Mouse (Mus musculus) midbrain, embryonic 11.5 days (tissue): ENCODE data around the gene Tbc1d9. TPM values are rescaled to one million over a fixed set of nuclear protein-coding genes. Genes with fewer than 3 reads are reported as not detected.

Experiments used
- ATAC-seq: fragments of 200-750 bp; cut with Nextera tagmentation; 2 replicates; pipeline ENCODE4 v1.8.0; 2017; ENCODE audit warnings: moderate TSS enrichment, moderate library complexity; ENCODE audit not compliant: low FRiP score
- DNase-seq: peaks from one replicate; pipeline ENCODE4 v3.0.0; 2015; ENCODE audit warnings: low spot score; ENCODE audit errors: missing footprints
- H3K27ac ChIP-seq: fragments of 300-500 bp; sonication (generic); 2 replicates; pipeline ENCODE4 v1.5.1; 2014; ENCODE audit warnings: low read depth, low read length
- H3K27me3 ChIP-seq: fragments of 300-500 bp; sonication (generic); 2 replicates; pipeline ENCODE4 v1.6.1; 2014; ENCODE audit warnings: mild to moderate bottlenecking, low read length, moderate library complexity, mixed read lengths; ENCODE audit not compliant: control insufficient read depth, insufficient read depth
- H3K36me3 ChIP-seq: fragments of 300-500 bp; sonication (generic); 2 replicates; pipeline ENCODE4 v1.6.1; 2014; ENCODE audit warnings: mild to moderate bottlenecking, low read length, moderate library complexity, mixed read lengths; ENCODE audit not compliant: control insufficient read depth, insufficient read depth
- H3K4me1 ChIP-seq: fragments of 300-500 bp; sonication (generic); 2 replicates; pipeline ENCODE4 v1.6.1; 2014; ENCODE audit warnings: low read length; ENCODE audit not compliant: control insufficient read depth, insufficient read depth
- H3K4me2 ChIP-seq: fragments of 300-500 bp; sonication (generic); 2 replicates; pipeline ENCODE4 v1.6.1; 2014; ENCODE audit warnings: mild to moderate bottlenecking, moderate library complexity
- H3K4me3 ChIP-seq: fragments of 300-500 bp; sonication (generic); 2 replicates; pipeline ENCODE4 v1.5.1; 2014; ENCODE audit warnings: low read depth, low read length
- H3K9ac ChIP-seq: fragments of 300-500 bp; sonication (generic); 2 replicates; pipeline ENCODE4 v1.6.1; 2014; ENCODE audit warnings: low read length
- H3K9me3 ChIP-seq: fragments of 300-500 bp; sonication (generic); 2 replicates; pipeline ENCODE4 v1.6.1; 2016; ENCODE audit warnings: low read length; ENCODE audit not compliant: control insufficient read depth
- WGBS: fragments of 180-500 bp; shearing (Covaris S2); extraction: QIAGEN DNeasy Blood & Tissue Kit; methylation state at CpG from one replicate; pipeline ENCODE4 v1.1.7; 2014; 5-methylcytosine and 5-hydroxymethylcytosine counted together
- polyA plus RNA-seq: library from polyadenylated mRNA; unstranded; fragments of >200 nt; fragmentation: Nextera tagmentation; extraction: Ambion mirVana; gene quantifications from 2 replicates; pipeline ENCODE4 v1.2.1, GENCODE M21; 2014

The Tbc1d9 gene
- polyA plus RNA-seq, 1 experiment from 2014 or later = 11.3 TPM

DNA sequence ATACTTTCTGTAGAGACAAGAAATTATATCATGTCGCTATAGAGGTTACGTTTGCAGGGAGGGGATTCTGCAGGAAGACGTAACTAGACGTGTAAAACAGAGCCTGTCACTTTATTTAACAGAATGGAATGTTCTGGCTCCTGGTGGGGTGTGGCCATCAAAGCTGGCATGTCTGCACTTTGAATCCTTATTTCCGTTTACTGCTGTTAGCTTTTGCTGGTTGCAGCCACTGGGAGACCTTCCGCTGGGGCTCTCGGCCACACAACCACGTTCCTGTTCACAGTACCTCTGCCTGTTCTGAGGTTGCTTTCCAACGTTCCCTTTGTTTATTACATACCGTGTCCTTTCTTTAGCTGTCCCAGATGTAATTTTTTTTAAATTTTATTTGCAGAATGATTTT, 107.3 kb downstream of the Tbc1d9 start:
- DNase-seq (no peak), ATAC-seq (no peak)
- Histone ChIP-seq H3K4me1 (no peaks in the 10 kb centered on the region), H3K27me3 (no peaks in the 10 kb centered on the region), H3K9ac (no peak overlapping the region), H3K36me3 (no peaks in the 10 kb centered on the region), H3K4me3 (no peak overlapping the region), H3K4me2 (no peak overlapping the region), H3K9me3 (no peaks in the 10 kb centered on the region), H3K27ac (no peak overlapping the region)
- 85% methylated on average over 10 of the region's 10 CpGs for WGBS

DNA sequence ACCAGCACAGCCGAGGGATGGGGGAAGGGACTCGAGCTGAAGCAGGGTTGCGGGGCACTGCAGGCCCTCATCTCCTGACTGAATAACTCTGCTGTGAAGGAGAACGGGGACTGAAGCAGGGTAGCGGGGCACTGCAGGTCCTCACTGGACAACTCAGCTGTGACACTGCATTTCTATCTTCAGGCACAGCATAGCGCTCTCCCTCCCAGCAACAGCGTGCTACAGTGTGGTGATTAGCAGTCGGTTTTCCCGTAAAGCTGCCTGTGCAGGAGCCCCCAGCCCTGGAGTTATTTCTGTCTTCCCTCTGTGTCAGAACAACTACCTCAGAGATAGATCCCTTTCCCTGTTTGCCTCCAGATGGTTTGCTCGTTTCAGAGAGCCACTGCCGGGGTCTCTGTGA, 109.3 kb downstream of the Tbc1d9 start:
- DNase-seq (no peak), ATAC-seq (no peak)
- H3K27me3 ChIP-seq = no peaks in the 10 kb centered on the region
- H3K9ac ChIP-seq = no peak overlapping the region
- no peak overlapping the region for H3K27ac ChIP-seq
- H3K4me2 ChIP-seq = no peak overlapping the region
- H3K9me3 ChIP-seq = no peaks in the 10 kb centered on the region
- H3K4me1 ChIP-seq = no peaks in the 10 kb centered on the region
- WGBS = 72% methylated on average over 11 of the region's 11 CpGs
- H3K4me3 ChIP-seq = no peak overlapping the region
- H3K36me3 ChIP-seq = no peaks in the 10 kb centered on the region

DNA sequence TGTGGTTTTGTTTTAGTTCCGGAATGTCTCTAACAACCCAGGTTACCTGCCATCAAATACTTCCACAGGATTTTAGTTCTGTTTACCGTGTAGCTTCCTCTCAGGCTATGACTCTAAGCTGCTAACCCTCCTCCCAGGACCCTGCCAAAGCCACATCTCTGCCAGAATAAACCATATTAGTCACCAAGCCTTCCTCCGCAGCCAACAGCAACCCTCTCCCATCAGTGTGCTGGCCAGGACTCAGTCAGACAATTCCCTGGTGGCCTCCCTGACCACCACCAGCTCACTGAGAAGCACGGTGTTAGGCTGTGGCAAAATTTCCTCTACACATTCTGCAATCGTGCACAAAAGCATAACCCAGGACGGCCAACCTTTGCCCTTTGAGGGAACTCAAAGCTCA, 113.3 kb downstream of the Tbc1d9 start:
- no peaks in the 10 kb centered on the region for H3K9me3 ChIP-seq
- H3K9ac ChIP-seq = no peak overlapping the region
- ATAC-seq (no peak), DNase-seq (peak; percentile 61)
- no peak overlapping the region for H3K4me3 ChIP-seq
- H3K27me3 ChIP-seq = no peaks in the 10 kb centered on the region
- no peaks in the 10 kb centered on the region for H3K36me3 ChIP-seq
- H3K4me2 ChIP-seq = no peak overlapping the region
- no peak overlapping the region for H3K27ac ChIP-seq
- no peaks in the 10 kb centered on the region for H3K4me1 ChIP-seq
- WGBS = 89% methylated on average over 6 of the region's 6 CpGs

DNA sequence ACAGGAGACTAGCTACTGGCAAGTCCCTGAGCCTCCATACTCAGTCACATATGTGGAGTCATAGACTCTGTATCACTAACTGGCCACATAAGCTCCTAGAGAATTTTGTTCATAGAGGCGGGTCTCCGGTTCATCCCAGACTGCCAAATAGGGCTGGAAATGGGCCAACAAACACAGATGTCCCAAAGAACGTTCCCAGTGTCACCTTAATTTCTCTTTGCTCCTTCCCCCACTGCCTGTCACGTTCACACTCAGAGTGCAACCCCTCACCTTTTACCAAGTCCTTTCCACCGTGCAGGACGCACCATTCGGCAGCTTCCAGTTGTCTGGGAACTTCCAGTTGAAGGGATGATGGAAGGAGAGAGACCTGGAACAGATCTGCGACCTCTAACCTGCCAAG, 120.2 kb downstream of the Tbc1d9 start:
- ATAC-seq (no peak), DNase-seq (peak; percentile 44)
- H3K27ac ChIP-seq = no peak overlapping the region
- H3K9me3 ChIP-seq = no peaks in the 10 kb centered on the region
- H3K9ac ChIP-seq = no peak overlapping the region
- peaks cover 5% of the 10 kb centered on the region; the same call in 1 of the 2 replicates for H3K27me3 ChIP-seq
- no peak overlapping the region for H3K4me2 ChIP-seq
- WGBS = 89% methylated on average over 8 of the region's 8 CpGs
- no peak overlapping the region for H3K4me3 ChIP-seq
- peaks cover 3% of the 10 kb centered on the region; the same call in 1 of the 2 replicates for H3K4me1 ChIP-seq
- no peaks in the 10 kb centered on the region for H3K36me3 ChIP-seq

DNA sequence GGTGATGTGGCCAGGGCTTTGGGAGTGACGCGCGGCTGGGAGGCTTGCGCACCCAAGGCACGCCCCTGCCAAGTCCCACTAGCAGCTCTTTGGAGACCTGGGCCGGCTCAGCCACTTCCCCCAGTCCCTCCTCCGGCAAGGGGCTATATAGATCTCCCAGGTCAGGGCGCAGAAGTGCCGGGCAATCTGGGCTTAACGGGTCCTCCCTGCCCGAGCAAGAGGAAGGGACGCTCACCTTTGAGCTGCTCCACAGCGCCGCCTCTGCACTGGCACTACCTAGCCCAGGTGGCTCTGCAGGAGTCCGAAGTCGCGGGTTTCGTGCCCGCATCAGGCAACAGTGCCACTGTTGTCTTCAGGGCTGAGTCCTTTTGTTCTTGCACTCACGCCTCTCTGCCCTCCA, 125.0 kb downstream of the Tbc1d9 start, which contains the start of gene Ucp1:
Gene Ucp1 (plus strand): TSS at position 177 of the 400 bp plus-strand sequence.
- ATAC-seq (0 out of 2 replicates have a peak, but pooled peaks have one; percentile 2), DNase-seq (peak; percentile 85)
- Histone ChIP-seq H3K4me2 (peak within 1 kb of the TSS; percentile 32), H3K4me1 (peaks cover 3% of the 10 kb centered on the region; the same call in 1 of the 2 replicates), H3K36me3 (no peaks in the 10 kb centered on the region), H3K9ac (no peak within 1 kb of the TSS), H3K4me3 (no peak within 1 kb of the TSS), H3K27ac (no peak within 1 kb of the TSS), H3K9me3 (no peaks in the 10 kb centered on the region), H3K27me3 (peaks cover 5% of the 10 kb centered on the region; the same call in 1 of the 2 replicates)
- 2% methylated on average over 19 of the region's 20 CpGs for WGBS

DNA sequence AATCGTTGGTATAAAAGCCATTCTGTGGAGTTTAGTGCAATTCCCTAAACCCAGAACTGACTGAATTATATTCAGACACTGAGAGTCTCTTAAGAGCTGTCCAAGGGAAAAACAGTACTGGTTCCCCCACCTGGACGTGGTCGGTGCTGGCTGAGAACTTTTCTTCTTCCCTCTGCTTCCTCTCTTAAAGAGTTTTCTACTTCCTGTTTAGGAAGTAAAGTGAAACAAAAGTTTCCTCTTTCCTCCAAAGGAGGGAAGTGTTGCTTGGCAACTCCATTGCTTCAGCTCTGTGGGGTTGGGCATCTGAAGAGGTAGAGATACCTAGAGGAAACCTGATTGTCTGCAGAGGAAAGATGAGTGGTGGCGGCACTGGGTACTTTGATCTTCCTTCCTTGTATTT, 132.2 kb downstream of the Tbc1d9 start:
- H3K27me3 ChIP-seq = no peaks in the 10 kb centered on the region
- no peak overlapping the region for H3K4me2 ChIP-seq
- H3K4me1 ChIP-seq = no peaks in the 10 kb centered on the region
- H3K27ac ChIP-seq = no peak overlapping the region
- H3K9ac ChIP-seq = no peak overlapping the region
- WGBS = 76% methylated on average over 4 of the region's 4 CpGs
- no peaks in the 10 kb centered on the region for H3K9me3 ChIP-seq
- H3K4me3 ChIP-seq = no peak overlapping the region
- H3K36me3 ChIP-seq = no peaks in the 10 kb centered on the region
- ATAC-seq (no peak), DNase-seq (peak; percentile 73)

DNA sequence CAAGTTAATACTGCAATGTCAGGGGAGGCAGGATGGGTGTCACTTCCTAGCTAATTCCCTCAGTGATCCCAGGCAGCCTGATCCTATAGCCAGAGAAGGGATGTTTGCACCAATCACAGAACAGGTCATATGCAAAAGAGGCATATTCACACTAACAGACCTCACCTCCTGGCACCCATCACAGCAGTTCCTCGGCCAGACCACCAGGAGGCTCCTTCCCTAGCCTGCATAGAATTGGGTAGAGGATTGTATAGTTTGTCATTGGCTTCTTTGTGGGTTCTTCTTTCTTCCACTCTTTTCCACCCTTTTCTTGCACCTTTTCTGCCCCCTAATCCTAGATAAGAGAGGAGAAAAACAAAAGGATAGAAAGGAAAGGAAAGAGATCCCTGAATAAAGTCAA, 135.0 kb downstream of the Tbc1d9 start:
- Histone ChIP-seq H3K27me3 (no peaks in the 10 kb centered on the region), H3K27ac (no peak overlapping the region), H3K9me3 (no peaks in the 10 kb centered on the region), H3K4me3 (no peak overlapping the region), H3K9ac (no peak overlapping the region), H3K4me2 (no peak overlapping the region), H3K36me3 (no peaks in the 10 kb centered on the region), H3K4me1 (no peaks in the 10 kb centered on the region)
- no peak for ATAC-seq
- 58% methylated on average over 1 of the region's 1 CpGs for WGBS
- DNase-seq = peak; percentile 41

DNA sequence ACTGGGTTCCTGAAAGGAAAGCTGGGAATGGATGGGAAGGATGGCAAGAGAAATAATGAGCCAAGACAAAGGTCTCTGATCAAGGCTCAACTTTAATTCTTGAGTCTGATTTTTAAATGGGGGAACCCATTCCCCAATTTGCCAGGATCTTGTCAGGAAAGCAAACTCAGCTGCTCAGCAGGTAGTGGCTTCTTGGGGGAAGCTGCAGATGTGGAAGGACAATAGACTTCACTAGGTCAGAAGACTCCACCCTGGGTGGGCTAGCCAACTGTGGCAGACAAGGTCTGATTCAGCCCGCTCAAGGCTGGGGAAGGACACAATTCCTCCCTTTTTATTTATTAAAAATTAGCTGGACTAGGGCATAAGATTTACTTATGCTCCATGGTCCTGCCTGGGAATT, 139.8 kb downstream of the Tbc1d9 start:
- 91% methylated on average over 1 of the region's 1 CpGs for WGBS
- Histone ChIP-seq H3K4me3 (no peak overlapping the region), H3K36me3 (no peaks in the 10 kb centered on the region), H3K9ac (no peak overlapping the region), H3K4me1 (no peaks in the 10 kb centered on the region), H3K4me2 (no peak overlapping the region), H3K9me3 (no peaks in the 10 kb centered on the region), H3K27ac (no peak overlapping the region), H3K27me3 (no peaks in the 10 kb centered on the region)
- DNase-seq (peak; percentile 37), ATAC-seq (no peak)

DNA sequence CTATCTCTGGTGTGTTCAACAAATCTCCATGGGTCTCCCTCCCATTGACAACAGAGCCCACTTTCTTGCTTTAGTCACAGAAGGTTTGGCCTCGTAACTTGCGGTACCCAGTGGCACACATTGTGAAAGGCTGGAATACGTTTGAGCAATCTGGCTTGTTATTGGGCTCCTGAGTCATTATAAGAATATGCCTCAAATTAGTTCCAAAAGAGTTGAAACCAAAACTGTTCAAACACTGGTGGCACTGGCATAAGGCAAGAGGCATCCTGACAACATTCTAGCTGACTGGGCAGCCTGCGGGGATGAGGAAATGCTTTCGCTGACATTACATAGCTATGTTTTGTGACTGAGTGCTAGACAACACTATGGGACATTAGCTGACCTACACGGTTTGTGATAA, 144.7 kb downstream of the Tbc1d9 start:
- WGBS = 88% methylated on average over 6 of the region's 6 CpGs
- H3K27ac ChIP-seq = no peak overlapping the region

More for the DNA sequence above, 144.7 kb downstream of the Tbc1d9 start:
- no peak overlapping the region for H3K9ac ChIP-seq
- H3K9me3 ChIP-seq = no peaks in the 10 kb centered on the region
- H3K4me2 ChIP-seq = no peak overlapping the region
- H3K4me1 ChIP-seq = no peaks in the 10 kb centered on the region
- no peak overlapping the region for H3K4me3 ChIP-seq
- peak; percentile 33 for DNase-seq
- no peaks in the 10 kb centered on the region for H3K27me3 ChIP-seq
- H3K36me3 ChIP-seq = no peaks in the 10 kb centered on the region
- no peak for ATAC-seq
